Mouse (Mus musculus) embryonic facial prominence, embryonic 12.5 days (tissue): ENCODE measurements around the gene C1qbp. TPM values are rescaled to one million over a fixed set of nuclear protein-coding genes. Genes with fewer than 3 reads are reported as not detected.
A peak's percentile ranks its signal among the peaks of the same experiment; 100 is the strongest.

Source experiments
- ATAC-seq: fragments of 200-750 bp; cut with Nextera tagmentation; 2 replicates; pipeline ENCODE4 v1.8.0; 2017; ENCODE audit not compliant: insufficient number of reproducible peaks, insufficient read depth, low FRiP score, low TSS enrichment
- H3K27ac ChIP-seq: fragments of 300-500 bp; sonication (generic); 2 replicates; pipeline ENCODE4 v1.5.1; 2016; ENCODE audit warnings: mild to moderate bottlenecking
- H3K27me3 ChIP-seq: fragments of 300-500 bp; sonication (generic); 2 replicates; pipeline ENCODE4 v1.6.1; 2016; ENCODE audit warnings: mild to moderate bottlenecking, moderate library complexity
- H3K36me3 ChIP-seq: fragments of 300-500 bp; sonication (generic); 2 replicates; pipeline ENCODE4 v1.6.1; 2016; ENCODE audit warnings: mild to moderate bottlenecking
- H3K4me1 ChIP-seq: fragments of 300-500 bp; sonication (generic); 2 replicates; pipeline ENCODE4 v1.6.1; 2016
- H3K4me2 ChIP-seq: fragments of 300-500 bp; sonication (generic); replicated peaks from 2 replicates; pipeline ENCODE4 v1.6.1; 2016; ENCODE audit warnings: mild to moderate bottlenecking, moderate library complexity
- H3K4me3 ChIP-seq: fragments of 300-500 bp; sonication (generic); 2 replicates; pipeline ENCODE4 v1.5.1; 2016; ENCODE audit warnings: mild to moderate bottlenecking
- H3K9ac ChIP-seq: fragments of 300-500 bp; sonication (generic); 2 replicates; pipeline ENCODE4 v1.6.1; 2016; ENCODE audit warnings: mild to moderate bottlenecking, moderate library complexity
- H3K9me3 ChIP-seq: fragments of 300-500 bp; sonication (generic); 2 replicates; pipeline ENCODE4 v1.6.1; 2016; ENCODE audit warnings: mild to moderate bottlenecking, moderate library complexity
- WGBS: fragments of 180-500 bp; shearing (Covaris S2); methylation state at CpG from one replicate; pipeline ENCODE4 v1.1.7; 2016; 5-methylcytosine and 5-hydroxymethylcytosine counted together
- polyA plus RNA-seq: library from polyadenylated mRNA; unstranded; fragments of >200 nt; fragmentation: Nextera tagmentation; extraction: Ambion mirVana; gene quantifications from 2 replicates; pipeline ENCODE4 v1.2.1, GENCODE M21; 2016

Gene C1qbp
- polyA plus RNA-seq, 1 experiment from 2014 or later, result 254 TPM

GRCm38 (mm10) chr11:71007026-71007425 lies 24.2 kb upstream of the C1qbp start:
- ATAC-seq, result no peak
- Histone ChIP-seq H3K4me3 (no peak overlapping the region), H3K27ac (no peak overlapping the region), H3K4me1 (peaks cover 11% of the 10 kb centered on the region), H3K36me3 (peaks cover 32% of the 10 kb centered on the region), H3K27me3 (no peaks in the 10 kb centered on the region), H3K9me3 (no peaks in the 10 kb centered on the region), H3K4me2 (no peak overlapping the region), H3K9ac (no peak overlapping the region)
- WGBS, result 92% methylated on average over 6 of the region's 6 CpGs

- 53% methylated on average over 5 of the region's 5 CpGs for WGBS
- Histone ChIP-seq H3K36me3 (peaks cover 17% of the 10 kb centered on the region), H3K9ac (no peak overlapping the region), H3K4me1 (peaks cover 11% of the 10 kb centered on the region), H3K27me3 (no peaks in the 10 kb centered on the region), H3K4me3 (peak overlapping the region; percentile 86), H3K9me3 (no peaks in the 10 kb centered on the region), H3K4me2 (peak overlapping the region; percentile 83), H3K27ac (no peak overlapping the region)
- ATAC-seq, result no peak
Observed at GRCm38 (mm10) chr11:71005046-71005445, 22.2 kb upstream of the C1qbp start.

- Histone ChIP-seq H3K4me2 (peak within 1 kb of the TSS; percentile 83), H3K27me3 (no peaks in the 10 kb centered on the region), H3K4me3 (peak within 1 kb of the TSS; percentile 86), H3K4me1 (peaks cover 11% of the 10 kb centered on the region), H3K36me3 (peaks cover 19% of the 10 kb centered on the region), H3K9me3 (no peaks in the 10 kb centered on the region), H3K9ac (peak within 1 kb of the TSS; percentile 70), H3K27ac (peak within 1 kb of the TSS; percentile 78)
- WGBS, result under 1% methylated on average over 35 of the region's 35 CpGs
- peak; percentile 93 for ATAC-seq
Observed at GRCm38 (mm10) chr11:71004316-71004773, 21.5 kb upstream of the C1qbp start, which contains the start of gene Dhx33. Gene Dhx33, minus strand, starts transcription at chr11:71004437.

- Histone ChIP-seq H3K9me3 (no peaks in the 10 kb centered on the region), H3K27ac (peak overlapping the region; percentile 78), H3K27me3 (no peaks in the 10 kb centered on the region), H3K36me3 (peaks cover 19% of the 10 kb centered on the region), H3K4me1 (peaks cover 11% of the 10 kb centered on the region), H3K4me2 (peak overlapping the region; percentile 83), H3K4me3 (peak overlapping the region; percentile 86), H3K9ac (peak overlapping the region; percentile 70)
- under 1% methylated on average over 49 of the region's 49 CpGs for WGBS
- ATAC-seq, result peak; percentile 68
Observed at GRCm38 (mm10) chr11:71003611-71004315, 20.9 kb upstream of the C1qbp start.

GRCm38 (mm10) chr11:71001167-71001566 lies 18.3 kb upstream of the C1qbp start:
- WGBS, result 91% methylated on average over 4 of the region's 4 CpGs

GRCm38 (mm10) chr11:70982030-70982429 lies 796 bp downstream of the C1qbp start:
- Histone ChIP-seq H3K27ac (no peak overlapping the region), H3K36me3 (peaks cover 62% of the 10 kb centered on the region), H3K9ac (peak overlapping the region; percentile 96), H3K4me2 (peak overlapping the region; percentile 69), H3K4me1 (peaks cover 6% of the 10 kb centered on the region; the same call in 1 of the 2 replicates), H3K9me3 (no peaks in the 10 kb centered on the region), H3K4me3 (peak overlapping the region; percentile 100), H3K27me3 (no peaks in the 10 kb centered on the region)
- no peak for ATAC-seq
- 7% methylated on average over 12 of the region's 12 CpGs for WGBS

More at GRCm38 (mm10) chr11:71001167-71001566, 18.3 kb upstream of the C1qbp start:
- ATAC-seq, result no peak
- Histone ChIP-seq H3K27me3 (no peaks in the 10 kb centered on the region), H3K4me1 (peaks cover 11% of the 10 kb centered on the region), H3K9ac (no peak overlapping the region), H3K4me3 (no peak overlapping the region), H3K9me3 (no peaks in the 10 kb centered on the region), H3K36me3 (peaks cover 28% of the 10 kb centered on the region), H3K27ac (no peak overlapping the region), H3K4me2 (no peak overlapping the region)

GRCm38 (mm10) chr11:70980751-70981510 lies 1.9 kb downstream of the C1qbp start:
- H3K4me1 ChIP-seq, result peaks cover 6% of the 10 kb centered on the region; the same call in 1 of the 2 replicates
- no peak overlapping the region for H3K9ac ChIP-seq
- peaks cover 62% of the 10 kb centered on the region for H3K36me3 ChIP-seq
- no peak overlapping the region for H3K27ac ChIP-seq
- 91% methylated on average over 14 of the region's 14 CpGs for WGBS
- ATAC-seq, result no peak
- no peaks in the 10 kb centered on the region for H3K27me3 ChIP-seq
- no peaks in the 10 kb centered on the region for H3K9me3 ChIP-seq
- H3K4me3 ChIP-seq, result no peak overlapping the region
- no peak overlapping the region; the same call in 1 of the 2 replicates for H3K4me2 ChIP-seq

- ATAC-seq, result no peak
- Histone ChIP-seq H3K36me3 (peaks cover 57% of the 10 kb centered on the region), H3K9me3 (no peaks in the 10 kb centered on the region), H3K4me2 (no peak overlapping the region), H3K27me3 (no peaks in the 10 kb centered on the region), H3K4me3 (no peak overlapping the region), H3K9ac (no peak overlapping the region), H3K4me1 (peaks cover 6% of the 10 kb centered on the region; the same call in 1 of the 2 replicates), H3K27ac (no peak overlapping the region)
- WGBS, result 89% methylated on average over 6 of the region's 6 CpGs
Observed at GRCm38 (mm10) chr11:70980232-70980631, 2.6 kb downstream of the C1qbp start.

GRCm38 (mm10) chr11:70977293-70977692 lies 5.5 kb downstream of the C1qbp start:
- H3K4me3 ChIP-seq, result no peak overlapping the region
- no peak overlapping the region for H3K9ac ChIP-seq
- H3K27me3 ChIP-seq, result no peaks in the 10 kb centered on the region
- 81% methylated on average over 6 of the region's 6 CpGs for WGBS
- no peaks in the 10 kb centered on the region for H3K9me3 ChIP-seq
- peaks cover 6% of the 10 kb centered on the region; the same call in 1 of the 2 replicates for H3K4me1 ChIP-seq
- no peak overlapping the region for H3K27ac ChIP-seq
- H3K4me2 ChIP-seq, result no peak overlapping the region
- ATAC-seq, result no peak
- peaks cover 78% of the 10 kb centered on the region for H3K36me3 ChIP-seq

GRCm38 (mm10) chr11:70975193-70975592 lies 7.6 kb downstream of the C1qbp start:
- peaks cover 67% of the 10 kb centered on the region for H3K36me3 ChIP-seq
- H3K9me3 ChIP-seq, result no peaks in the 10 kb centered on the region
- no peak overlapping the region for H3K9ac ChIP-seq
- H3K27me3 ChIP-seq, result no peaks in the 10 kb centered on the region
- 0 out of 2 replicates have a peak, but pooled peaks cover 3% of the 10 kb centered on the region for H3K4me1 ChIP-seq
- no peak overlapping the region for H3K4me3 ChIP-seq
- no peak overlapping the region for H3K27ac ChIP-seq
- WGBS, result 75% methylated on average over 2 of the region's 2 CpGs
- ATAC-seq, result no peak
- H3K4me2 ChIP-seq, result no peak overlapping the region

- Histone ChIP-seq H3K4me1 (0 out of 2 replicates have a peak, but pooled peaks cover 3% of the 10 kb centered on the region), H3K27ac (no peak overlapping the region), H3K4me2 (no peak overlapping the region), H3K9me3 (no peaks in the 10 kb centered on the region), H3K4me3 (no peak overlapping the region), H3K27me3 (no peaks in the 10 kb centered on the region), H3K9ac (no peak overlapping the region), H3K36me3 (peaks cover 54% of the 10 kb centered on the region)
- no peak for ATAC-seq
- 66% methylated on average over 4 of the region's 4 CpGs for WGBS
Observed at GRCm38 (mm10) chr11:70973947-70974346, 8.9 kb downstream of the C1qbp start.
